Mouse (Mus musculus) ovary, postnatal 14 days (tissue): Measurements from ENCODE around the gene Arhgap10.

Source experiments
- DNase-seq: peaks from one replicate; pipeline ENCODE4 v3.0.0; 2022; ENCODE audit warnings: low spot score

The Arhgap10 gene

DNA sequence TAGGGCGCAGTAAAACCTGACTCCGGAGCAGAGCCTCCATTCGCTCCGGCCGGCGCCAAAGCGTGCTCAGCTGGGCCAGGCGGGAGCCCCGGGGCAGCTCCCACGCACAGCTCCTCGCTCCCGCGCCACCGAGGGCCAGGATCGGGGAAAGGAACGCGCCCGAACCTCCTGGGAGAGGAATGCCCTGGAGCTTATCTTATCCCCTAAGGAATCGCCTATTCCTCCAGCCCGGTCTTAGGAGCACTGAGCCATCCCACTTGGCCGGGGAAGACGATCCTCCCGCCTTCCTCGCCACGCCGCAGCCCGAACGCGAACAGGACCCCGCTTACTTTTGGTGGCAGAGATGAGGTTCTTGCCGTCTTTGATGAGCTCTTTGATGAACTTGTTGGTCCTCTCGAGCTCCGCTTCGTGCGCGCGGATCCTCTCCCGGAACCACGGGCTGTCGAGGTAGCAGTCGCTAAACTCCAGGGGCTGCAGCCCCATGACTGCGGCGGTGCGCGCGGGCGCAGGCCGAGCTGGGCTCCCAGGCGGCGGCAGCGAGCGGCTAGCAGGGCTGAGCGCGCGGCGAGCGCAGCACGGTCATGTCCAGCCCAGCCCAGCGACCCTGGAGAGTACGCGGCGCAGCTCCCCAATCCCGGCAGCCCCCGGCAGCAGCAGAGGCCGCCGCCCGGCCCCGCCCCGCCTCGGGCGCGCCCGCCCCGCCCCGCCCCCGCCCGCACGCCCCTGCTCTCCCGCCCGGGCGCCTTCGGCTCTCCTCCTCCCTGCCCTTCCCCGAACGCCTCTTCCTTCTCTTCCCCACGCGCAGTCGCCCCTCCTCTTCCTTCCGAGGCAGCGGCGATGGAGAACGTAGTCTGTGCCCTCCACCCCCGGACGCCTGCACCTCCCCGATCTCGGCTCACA is at the start of gene Arhgap10:
Gene Arhgap10, minus strand, starts transcription at position 653 of the 900 bp plus-strand sequence.
- DNase-seq = peak; percentile 71

DNA sequence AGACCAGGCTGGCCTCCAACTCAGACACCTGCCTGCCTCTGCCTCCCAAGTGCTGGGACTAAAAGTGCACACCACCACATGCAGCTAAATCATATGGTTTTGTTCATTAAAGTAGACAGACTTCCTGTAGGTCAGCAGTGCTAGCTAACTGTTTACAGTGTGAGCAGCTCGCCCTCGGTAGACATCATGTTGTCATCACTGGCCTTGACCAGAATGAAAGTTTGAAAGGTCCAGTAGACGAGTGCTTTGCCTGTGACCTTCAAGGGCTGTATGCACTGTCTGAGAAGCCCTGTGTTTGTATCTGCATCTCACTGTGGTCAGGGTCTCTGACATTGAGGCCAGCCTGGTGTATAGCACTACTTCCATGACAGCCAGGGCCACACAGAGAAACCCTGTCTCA is 43.7 kb upstream of the Arhgap10 start:
- DNase-seq = no peak

- no peak for DNase-seq
Observed at GRCm38 (mm10) chr8:77552491-77552890, 34.7 kb upstream of the Arhgap10 start.

GRCm38 (mm10) chr8:77549881-77550580 is 32.3 kb upstream of the Arhgap10 start:
- peak; percentile 11 for DNase-seq

GRCm38 (mm10) chr8:77549121-77549706 is 31.5 kb upstream of the Arhgap10 start, which contains the start of gene Prmt9:
Prmt9 (plus strand) TSS chr8:77549397.
- DNase-seq = peak; percentile 93

GRCm38 (mm10) chr8:77545616-77546015 is 27.9 kb upstream of the Arhgap10 start:
- no peak for DNase-seq

DNA sequence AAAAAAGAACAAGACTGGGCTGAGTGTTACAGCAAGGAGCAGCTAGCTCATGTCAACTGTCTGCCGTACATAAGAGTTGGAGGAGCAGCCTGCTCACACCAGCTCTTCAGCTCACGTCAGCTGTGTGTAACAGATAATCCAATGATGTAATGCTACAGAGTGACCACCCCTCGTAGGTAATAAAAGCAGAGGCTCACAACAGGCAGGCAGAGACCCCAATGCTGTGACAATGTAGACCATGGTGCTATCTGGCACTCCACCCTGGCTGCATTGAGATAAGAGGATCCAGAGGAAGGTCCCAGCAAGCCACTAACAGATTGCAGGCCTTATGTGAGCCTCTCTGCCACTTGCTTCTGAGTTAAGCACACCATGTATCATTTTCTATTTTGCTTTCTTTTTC is 26.7 kb upstream of the Arhgap10 start:
- no peak for DNase-seq

DNA sequence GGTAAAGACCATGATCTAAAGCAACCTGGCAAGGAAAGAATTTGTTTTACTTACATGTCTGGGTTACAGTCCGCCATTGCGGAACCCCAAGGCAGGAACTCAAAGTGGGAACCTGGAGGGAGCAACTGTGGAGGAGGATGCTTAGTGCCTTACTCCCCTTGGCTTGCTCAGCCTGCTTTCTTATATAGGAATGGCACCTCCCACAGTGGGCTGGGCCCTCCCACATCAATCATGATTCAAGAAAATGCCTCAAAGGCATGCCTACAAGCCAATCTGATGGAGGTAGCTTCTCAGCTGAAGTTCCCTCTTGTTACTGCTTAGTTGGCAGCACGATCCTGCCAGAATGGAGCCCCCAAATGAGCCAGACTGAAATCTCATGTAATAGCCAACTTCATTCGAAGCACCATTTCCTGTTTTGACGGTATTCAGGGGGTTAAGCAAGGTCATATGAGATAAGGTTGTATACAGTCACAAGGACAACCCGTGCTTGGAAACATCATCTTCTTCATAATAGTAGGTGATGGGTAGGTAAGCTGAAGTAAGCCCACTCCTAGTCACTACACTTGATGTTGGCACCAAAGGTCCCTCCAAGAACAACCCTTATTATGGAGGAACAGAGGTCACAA is 25.5 kb upstream of the Arhgap10 start:
- no peak for DNase-seq

DNA sequence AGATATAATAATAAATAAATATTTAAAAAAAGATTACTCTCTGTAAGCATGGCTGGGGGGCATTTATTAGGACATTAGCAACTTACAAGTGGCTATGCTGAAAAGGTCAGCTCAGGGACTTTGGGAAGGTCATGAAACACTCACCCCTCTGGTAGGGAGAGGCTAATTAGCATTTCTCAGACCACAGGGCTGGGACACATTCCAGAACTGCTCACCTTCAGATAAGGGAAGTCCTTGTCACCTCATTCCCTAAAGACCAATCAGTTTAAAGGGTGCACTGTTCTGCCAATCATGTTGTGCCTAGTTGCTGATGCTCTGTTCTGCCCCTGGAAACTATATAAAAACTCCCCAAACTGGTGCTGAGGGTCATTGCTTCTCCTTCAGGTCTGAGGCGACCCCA is 20.5 kb upstream of the Arhgap10 start:
- DNase-seq = no peak

- DNase-seq = no peak
Observed at GRCm38 (mm10) chr8:77536821-77537220, 19.1 kb upstream of the Arhgap10 start.

- no peak for DNase-seq
Observed at GRCm38 (mm10) chr8:77535026-77535595, 17.4 kb upstream of the Arhgap10 start.

DNA sequence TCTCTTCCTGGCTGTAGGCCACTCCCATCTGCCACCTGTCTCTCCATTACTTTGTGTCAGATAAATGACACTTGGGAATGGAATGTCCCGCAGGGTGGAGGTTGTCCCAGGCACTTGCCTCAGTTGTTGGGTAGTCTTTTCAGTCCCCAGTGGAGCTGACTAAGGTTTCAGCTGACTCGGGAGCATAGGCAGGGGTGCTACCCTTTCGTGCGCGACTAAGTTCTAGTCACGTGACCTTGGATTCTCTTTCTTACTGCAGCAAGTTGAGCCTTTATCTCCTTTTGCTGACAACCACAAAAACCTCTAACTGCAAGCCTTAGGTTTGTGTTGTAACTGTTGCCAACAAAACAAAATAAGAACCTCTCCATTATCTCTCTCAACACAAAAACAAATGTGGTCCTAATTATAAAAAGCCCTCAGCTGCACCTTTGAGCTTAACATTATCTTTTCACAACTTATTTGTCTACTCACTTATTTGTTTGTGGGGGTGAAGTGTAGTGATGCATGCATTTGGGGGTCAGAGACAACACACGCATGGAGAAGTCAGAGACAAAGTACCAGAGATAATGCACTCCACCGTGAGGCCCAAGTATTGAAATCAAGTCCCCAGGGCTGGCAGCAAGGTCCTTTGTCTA is 16.7 kb upstream of the Arhgap10 start:
- DNase-seq = no peak

GRCm38 (mm10) chr8:77526130-77526529 is 8.4 kb upstream of the Arhgap10 start:
- DNase-seq = no peak

GRCm38 (mm10) chr8:77524906-77525305 is 7.2 kb upstream of the Arhgap10 start:
- DNase-seq = no peak

DNA sequence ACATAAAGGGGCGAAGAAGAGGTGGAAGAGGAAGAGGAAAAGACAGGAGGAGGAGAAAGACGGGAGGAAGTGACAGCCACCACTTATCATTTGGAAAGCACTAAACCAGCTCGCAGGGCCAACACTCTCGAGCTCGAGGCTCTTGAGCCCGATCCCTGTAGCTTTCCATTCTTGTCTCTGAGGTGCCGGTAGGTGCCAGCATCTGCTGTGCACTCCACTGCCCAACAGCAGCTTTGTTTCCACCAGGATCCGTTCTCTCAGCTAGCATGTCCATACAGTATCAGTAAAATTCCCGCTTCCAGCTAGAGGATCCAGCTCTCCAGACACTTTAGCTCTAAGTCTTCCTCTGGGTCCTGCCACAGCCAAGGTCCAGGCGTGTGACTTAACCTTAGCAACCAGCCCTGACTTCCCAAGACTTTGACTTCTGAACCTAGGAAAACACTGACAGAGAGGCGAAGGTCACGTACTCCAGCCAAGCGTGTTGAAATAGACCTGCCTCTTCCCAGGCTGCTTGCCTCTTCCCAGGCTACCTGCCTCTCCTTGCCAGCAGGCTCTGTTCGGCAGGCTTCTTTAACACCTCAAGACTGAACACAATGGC is 6.4 kb upstream of the Arhgap10 start:
- no peak for DNase-seq

GRCm38 (mm10) chr8:77522984-77523383 is 5.2 kb upstream of the Arhgap10 start:
- no peak for DNase-seq

DNA sequence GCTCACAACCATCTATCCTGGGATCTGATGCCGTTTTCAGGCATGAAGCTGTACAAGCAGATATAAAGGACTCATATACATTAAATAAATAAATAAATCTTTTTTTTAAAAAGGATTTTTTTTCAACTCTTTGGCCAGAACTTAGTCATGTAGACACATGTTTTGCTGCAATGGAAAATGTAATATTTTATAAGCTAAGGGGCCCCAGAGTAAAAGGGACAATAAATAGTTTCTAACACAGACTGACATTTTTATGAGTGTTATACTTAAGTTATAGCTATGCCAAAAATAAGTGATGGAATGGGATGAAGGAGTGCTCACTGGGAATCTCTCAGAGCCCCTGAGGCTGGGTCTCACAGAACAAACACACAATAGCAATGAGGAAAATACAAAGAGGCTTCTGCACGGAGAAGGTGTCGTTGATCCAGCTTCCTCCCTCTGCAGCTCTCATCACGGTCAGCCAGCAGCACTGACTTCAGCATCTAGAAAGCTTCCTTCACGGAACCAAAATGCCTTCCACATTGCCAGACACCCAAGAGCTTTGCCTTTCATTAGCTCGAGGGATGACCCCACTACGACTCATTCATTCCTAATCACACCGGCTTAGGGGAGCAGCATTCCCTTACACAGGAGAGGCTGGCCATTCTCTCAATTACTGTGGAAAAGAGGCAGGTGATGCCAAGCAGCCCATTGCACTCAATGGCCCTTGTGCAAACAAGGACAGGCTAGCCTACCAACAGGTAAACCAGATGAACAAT is 3.5 kb upstream of the Arhgap10 start:
- DNase-seq = no peak

DNA sequence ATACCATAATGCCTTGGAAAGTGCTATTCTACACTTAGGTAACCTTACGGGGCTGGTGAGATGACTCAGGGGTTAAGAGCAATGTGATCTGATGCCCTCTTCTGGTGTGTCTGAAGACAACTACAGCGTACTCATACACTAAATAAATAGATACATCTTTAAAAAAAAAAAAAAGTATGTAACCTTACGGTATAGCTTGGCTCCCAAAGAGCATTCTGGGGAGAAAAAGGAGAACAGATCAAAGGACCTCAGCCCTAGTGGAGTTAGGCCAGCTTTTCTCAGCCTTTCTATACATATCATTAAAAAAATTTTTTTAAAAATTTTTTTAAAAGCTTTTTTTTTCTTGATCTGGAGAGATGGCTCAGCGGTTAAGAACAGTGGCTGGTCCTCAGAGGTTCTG is 2.8 kb upstream of the Arhgap10 start:
- DNase-seq = no peak

DNA sequence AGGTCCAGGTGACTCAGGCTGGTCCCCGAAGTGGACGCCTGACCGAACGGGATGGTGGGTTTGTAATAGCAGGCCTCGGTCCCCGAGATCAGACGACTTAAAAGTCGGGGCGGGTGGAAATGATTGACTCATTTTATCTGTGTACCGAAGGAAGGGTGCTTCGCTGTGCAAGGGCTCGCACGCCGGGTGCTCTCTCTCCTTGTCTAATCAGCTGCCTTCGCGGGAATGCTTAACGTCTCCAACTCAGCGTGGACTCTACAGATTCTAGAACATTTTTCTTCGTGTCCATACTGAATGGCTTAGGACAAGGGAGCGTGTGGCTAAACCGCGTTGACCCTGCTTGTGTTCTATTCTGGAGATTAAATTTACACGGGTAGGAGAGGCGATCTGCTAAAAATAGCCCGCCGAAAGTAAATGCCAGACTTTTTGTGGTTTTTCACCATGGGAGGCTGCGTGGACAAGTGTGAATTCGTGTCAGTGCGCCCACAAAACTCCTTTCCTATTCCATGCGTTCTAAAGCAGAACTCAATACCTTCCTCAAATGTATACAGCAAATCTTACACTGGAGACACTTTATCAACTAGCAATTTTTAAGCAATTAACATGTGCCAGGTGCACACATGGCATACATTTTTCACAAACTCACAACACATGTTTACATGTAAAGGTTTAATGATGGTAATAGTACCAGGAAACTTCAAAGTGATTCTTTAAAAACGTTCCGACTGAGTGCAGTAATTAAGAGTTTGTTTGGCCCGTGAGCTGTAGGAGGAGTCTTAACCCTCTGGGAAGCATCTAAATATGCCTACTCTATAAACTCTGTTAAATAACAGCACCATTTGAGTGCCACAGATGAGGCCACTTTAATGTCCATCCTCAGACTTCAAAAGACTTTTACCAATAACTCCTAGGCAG is 705 bp upstream of the Arhgap10 start:
- DNase-seq = no peak
